Mouse (Mus musculus): Measurements from ENCODE around the gene Bag6. TPM values are rescaled to one million over a fixed set of nuclear protein-coding genes. Genes with fewer than 3 reads are reported as not detected.

The Bag6 gene
- polyA plus RNA-seq (2012; rRNA removed) = 379 and 401 TPM in 2 replicates

DNA sequence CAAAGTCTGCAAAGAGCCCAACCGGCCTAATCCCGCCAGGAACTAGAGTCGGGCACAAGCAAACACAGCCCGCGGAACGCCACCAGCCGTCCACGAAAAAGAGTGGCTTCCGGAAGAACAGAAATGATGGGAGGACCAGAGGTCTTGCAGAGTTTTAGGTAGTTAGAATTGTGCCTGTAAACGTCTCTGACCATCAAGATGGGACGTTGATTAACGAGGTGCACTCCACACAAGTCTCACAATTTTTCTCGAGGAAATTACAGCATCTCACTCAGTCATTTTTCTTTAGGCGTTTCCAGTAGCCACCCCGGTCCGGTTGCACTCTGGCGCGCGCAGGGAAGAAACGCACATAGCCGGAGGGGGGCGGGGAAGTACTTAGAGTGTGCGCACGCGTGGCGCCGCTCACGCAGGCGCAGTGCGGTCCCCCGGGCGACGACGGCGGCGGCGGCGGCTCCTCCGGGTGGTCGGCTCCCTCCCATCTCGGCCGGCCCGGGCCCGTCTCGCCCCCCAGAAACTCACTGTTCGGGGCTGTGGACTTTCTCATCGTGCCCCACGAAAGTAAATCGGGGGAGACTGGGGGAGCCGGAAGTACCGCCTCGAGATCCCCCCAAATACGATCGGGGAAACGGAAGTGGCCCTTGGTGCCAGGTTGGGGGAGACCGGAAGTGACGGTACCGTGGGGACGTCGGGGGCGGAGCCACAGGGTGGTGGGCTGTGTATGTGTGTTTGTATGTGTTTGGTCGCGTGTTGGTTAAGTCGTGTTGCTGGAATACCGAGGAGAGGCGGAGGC, at the start of gene Bag6:
Bag6 (plus strand) TSS at position 378 of the 790 bp plus-strand sequence.

GRCm38 (mm10) chr17:35085208-35085865, 49.6 kb upstream of the Bag6 start, which contains the start of gene Ly6g6f:
TSS of gene Ly6g6f (minus strand) at chr17:35085610.

GRCm38 (mm10) chr17:35088825-35089644, 45.9 kb upstream of the Bag6 start, which contains the start of gene Abhd16a:
TSS of gene Abhd16a (plus strand) at chr17:35089263.

GRCm38 (mm10) chr17:35108097-35108496, 26.9 kb upstream of the Bag6 start, which contains the start of gene Ly6g5c:
TSS of gene Ly6g5c (plus strand) at chr17:35108279.

DNA sequence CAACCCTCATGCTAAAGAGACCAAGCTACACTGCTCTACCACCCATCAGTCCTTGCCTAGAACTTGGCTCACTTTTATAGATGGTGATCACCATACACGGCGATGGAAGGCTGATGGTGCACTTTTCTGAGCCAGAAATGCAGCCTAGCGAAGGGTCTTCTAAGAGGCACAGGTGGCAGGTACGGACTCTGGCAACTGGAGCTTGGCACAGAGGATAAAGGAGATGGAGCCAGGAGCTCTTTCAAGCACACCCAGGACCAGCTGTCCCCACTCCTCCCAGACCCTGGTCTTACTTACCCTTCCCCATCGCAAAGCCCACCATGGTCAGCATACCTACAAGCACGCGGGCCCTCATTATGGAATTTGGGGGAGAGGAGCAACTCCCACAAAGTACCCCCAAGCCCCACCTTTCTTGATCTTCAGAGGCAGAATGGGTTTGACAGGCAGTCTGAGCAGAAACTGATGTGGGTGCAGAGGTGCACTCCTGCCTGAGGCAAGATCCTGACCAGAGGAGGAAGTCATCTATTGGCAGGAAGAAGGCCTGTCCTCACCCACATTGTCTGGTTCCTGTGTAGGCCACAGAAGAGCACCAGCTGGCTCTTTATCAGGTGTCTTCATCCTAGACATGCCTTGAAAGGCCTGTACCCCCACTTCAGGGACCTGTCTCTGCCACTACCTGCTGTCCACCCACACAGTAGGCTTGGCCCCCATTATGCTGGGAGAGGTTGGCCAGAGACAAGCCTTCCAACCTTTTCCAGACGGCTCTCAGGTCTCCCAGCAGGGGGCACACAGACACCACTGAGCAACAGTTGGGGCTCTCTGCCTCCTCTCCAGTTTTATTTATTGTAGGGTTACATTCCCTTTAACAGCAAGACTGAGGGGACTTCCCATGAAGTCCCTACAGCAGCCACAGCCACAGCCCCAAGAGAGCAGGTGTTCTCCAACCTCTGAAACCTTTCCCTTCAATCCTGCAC, 19.6 kb upstream of the Bag6 start, which contains the start of gene Ly6g5b:
Ly6g5b (minus strand) TSS at position 383 of the 974 bp plus-strand sequence.

DNA sequence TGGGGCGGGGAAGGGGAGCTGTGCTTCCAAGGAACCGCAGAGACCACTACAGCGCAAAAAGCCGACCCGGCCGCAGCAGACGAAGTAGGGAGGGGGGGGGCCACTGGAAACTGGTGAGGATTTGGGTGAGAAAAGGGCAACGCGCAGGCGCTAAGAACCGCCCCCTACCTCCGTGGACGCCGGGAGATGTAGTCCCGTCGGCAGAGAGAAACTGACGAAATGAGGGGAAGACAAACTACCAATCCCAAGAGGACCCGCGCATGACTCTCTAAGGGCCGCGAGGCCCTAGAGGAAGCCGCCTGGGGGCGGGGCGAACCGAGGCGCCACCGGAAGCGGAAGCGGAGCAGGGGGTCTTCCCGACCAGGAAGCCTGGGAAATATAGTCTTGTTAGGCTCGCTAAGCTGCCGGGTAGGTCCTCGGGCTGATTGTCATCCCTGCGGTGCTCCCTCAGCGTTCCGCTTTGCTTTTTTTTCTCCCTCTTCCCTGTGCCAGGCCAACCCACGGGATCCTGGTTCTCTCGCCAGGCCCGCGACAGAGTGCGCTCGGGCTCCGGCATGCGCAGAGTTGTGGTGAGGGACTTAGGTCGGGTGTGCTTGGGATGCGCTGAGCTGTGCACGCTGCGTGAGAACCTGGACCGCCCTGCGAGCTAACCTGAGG, 13.7 kb upstream of the Bag6 start, which contains the start of gene Gpank1:
Gpank1 (plus strand) TSS at position 313 of the 657 bp plus-strand sequence.

DNA sequence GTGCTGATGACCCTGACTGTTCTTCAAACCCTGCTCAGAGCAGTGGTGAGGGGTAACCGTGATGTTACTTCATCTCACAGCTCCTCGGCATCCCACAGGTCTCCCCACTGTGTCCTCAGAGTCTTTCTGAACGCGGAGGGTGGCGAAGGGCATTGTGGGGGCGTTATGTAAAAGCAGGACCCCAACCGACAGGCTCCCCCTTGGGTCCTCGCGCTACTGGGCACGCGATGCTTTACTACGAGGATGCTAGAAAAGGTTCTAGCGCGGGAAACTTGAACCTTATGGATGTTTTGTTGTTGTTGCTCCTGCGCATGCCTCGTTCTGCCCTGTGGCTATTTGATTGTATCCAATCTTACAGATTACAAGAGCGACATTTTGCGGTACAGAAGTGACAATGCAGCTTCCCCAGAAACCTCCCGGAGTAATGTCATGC, 13.1 kb upstream of the Bag6 start, which contains the start of gene Csnk2b:
Csnk2b (minus strand) TSS at position 183 of the 433 bp plus-strand sequence.

DNA sequence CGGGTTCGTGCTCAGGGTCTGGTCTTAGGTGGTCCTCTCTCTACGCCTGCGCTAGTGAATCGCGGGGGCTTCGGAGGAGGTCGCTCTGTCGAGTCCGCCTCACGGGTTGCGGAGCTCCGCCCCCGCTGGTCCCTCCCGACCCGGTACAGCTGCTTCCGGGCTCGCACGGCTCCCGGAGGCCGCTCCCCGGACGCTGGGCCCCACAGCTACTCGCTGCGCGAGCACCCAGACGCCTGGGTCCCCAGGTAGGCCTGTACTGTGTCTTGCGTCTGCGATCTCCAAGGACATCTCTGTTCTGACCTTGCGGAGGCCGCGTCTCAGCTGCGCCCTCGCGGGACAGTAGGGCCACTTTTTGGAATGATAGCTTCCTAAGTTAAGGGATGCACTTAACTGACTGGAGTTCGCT, 8.8 kb upstream of the Bag6 start, which contains the start of gene D17H6S53E:
D17H6S53E (plus strand) TSS at position 168 of the 406 bp plus-strand sequence.

DNA sequence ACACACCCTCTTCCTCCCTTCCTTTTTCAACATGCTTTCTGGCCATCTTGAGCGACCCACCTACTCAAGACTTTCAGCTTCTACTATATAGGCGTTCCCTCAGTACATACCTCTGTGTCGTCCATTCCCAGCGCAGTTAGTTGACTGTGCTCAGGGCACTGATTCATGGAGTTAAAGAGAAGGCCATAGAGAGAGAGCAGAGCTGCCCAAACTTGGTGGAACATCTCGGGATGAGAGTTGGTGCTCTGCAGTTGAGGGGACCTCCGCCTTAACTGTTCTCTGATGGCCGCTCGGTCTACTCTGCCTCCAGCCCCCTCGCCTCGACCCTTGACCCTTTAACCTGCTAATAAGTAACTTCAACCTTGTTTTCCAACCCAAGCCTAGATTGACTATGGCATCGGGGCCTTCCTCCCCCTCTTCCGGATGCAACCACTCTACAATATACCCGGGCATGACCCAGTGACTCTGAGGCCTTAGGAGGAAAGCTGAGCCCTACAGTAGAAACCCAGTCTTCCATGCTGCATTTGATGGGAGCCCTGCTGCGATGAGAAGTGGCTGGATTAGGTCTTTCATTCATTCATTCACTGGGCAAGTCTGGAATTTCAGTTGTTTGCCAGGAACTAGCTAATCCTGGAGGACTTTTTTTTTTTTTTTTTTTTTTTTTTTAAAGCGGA, 3.3 kb upstream of the Bag6 start, which contains the start of gene Apom:
Apom (minus strand) TSS at position 551 of the 674 bp plus-strand sequence.

GRCm38 (mm10) chr17:35164568-35165450, 29.8 kb downstream of the Bag6 start, which contains the start of gene Prrc2a:
TSS of gene Prrc2a (minus strand) at chr17:35164897.

GRCm38 (mm10) chr17:35175968-35176367, 41.0 kb downstream of the Bag6 start, which contains the start of gene Aif1:
TSS of gene Aif1 (minus strand) at chr17:35176068.

DNA sequence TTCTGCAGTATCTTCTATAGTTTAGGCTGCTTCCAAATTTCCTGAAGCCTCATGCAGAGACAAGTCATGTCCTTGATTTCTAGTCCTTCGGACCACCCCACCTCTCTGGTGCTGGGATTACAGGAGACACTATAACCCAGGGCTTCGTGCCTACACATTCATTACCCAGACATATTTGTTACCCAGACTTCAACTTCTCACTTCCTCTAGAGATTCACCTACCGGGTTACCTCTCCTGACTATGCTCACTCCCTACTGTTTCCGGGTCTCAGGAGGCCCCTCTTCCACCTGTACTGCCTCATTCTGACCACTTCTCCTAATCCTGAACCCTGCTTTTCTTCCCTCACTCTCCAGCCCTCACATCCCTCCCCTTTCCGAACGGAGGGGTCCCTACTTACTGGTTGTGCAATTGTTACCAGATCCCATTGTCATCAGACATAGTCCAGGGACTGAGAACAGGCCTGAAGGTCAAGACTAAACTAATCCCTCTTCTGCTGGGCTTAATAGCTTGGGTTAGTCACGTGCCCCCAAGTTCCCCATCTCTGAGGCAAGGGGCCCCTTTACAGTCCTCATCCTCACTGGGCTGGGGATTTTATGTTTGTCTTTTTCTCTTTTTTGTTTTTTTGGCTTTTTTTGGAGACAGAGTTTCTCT, 53.1 kb downstream of the Bag6 start, which contains the start of gene Lst1:
Lst1 (minus strand) TSS at position 481 of the 652 bp plus-strand sequence.

GRCm38 (mm10) chr17:35193881-35194843, 59.2 kb downstream of the Bag6 start, which contains the start of gene Ltb:
TSS of gene Ltb (plus strand) at chr17:35194439.

